Mouse (Mus musculus): ENCODE results near the gene Smpd1. TPM values are rescaled to one million over a fixed set of nuclear protein-coding genes. Genes with fewer than 3 reads are reported as not detected.

The Smpd1 gene
- polyA plus RNA-seq, 1 experiment from 2014 or later = 64.2 TPM

GRCm38 (mm10) chr7:105563367-105563766, 9.2 kb downstream of the Smpd1 start:
- Histone ChIP-seq H3K4me1 (ENCODE audit: control insufficient read depth in 2 of 2, insufficient read depth in 2 of 2, low read length in 2 of 2) (peaks cover 7 to 11% of the 10 kb centered on the region in 2 experiments), H3K27me3 (ENCODE audit: control insufficient read depth, insufficient read depth, low read length) (no peaks in the 10 kb centered on the region), H3K36me3 (ENCODE audit: control insufficient read depth, insufficient read depth, low read length) (peaks cover 56% of the 10 kb centered on the region), H3K27ac (replicated peaks in 1 of 2; ENCODE audit: control insufficient read depth in 1 of 2, insufficient read depth in 1 of 2, low read depth in 2 of 2, low read length in 2 of 2) (no peak overlapping the region), H3K4me3 (ENCODE audit: control insufficient read depth in 1 of 2, insufficient read depth in 1 of 2, low read depth in 1 of 2, low read length in 2 of 2) (no peak overlapping the region), H3K9ac (ENCODE audit: low read length) (no peak overlapping the region), H3K4me2 (ENCODE audit: low read length) (no peak overlapping the region), H3K9me3 (ENCODE audit: control insufficient read depth, low read length) (no peaks in the 10 kb centered on the region)
- ATAC-seq (ENCODE audit: insufficient number of reproducible peaks, insufficient read depth, low FRiP score, low read depth) = no peak
- 82% methylated on average over 3 of the region's 3 CpGs for WGBS

GRCm38 (mm10) chr7:105565071-105565836, 11.1 kb downstream of the Smpd1 start:
- WGBS = 65% methylated on average over 17 of the region's 17 CpGs
- peak; percentile 54; the same call in 1 of the 2 replicates for ATAC-seq (ENCODE audit: insufficient number of reproducible peaks, insufficient read depth, low FRiP score, low read depth)
- no peaks in the 10 kb centered on the region for H3K27me3 ChIP-seq (ENCODE audit: control insufficient read depth, insufficient read depth, low read length)
- no peaks in the 10 kb centered on the region for H3K9me3 ChIP-seq (ENCODE audit: control insufficient read depth, low read length)
- H3K27ac ChIP-seq (replicated peaks in 1 of 2; ENCODE audit: control insufficient read depth in 1 of 2, insufficient read depth in 1 of 2, low read depth in 2 of 2, low read length in 2 of 2) = no peak overlapping the region
- no peak overlapping the region for H3K4me2 ChIP-seq (ENCODE audit: low read length)
- H3K9ac ChIP-seq (ENCODE audit: low read length) = no peak overlapping the region
- no peak overlapping the region for H3K4me3 ChIP-seq (ENCODE audit: control insufficient read depth in 1 of 2, insufficient read depth in 1 of 2, low read depth in 1 of 2, low read length in 2 of 2)
- H3K36me3 ChIP-seq (ENCODE audit: control insufficient read depth, insufficient read depth, low read length) = peaks cover 43% of the 10 kb centered on the region
- H3K4me1 ChIP-seq (ENCODE audit: control insufficient read depth in 2 of 2, insufficient read depth in 2 of 2, low read length in 2 of 2) = peaks cover 16 to 26% of the 10 kb centered on the region in 2 experiments

- no peak overlapping the region for H3K27ac ChIP-seq (replicated peaks in 1 of 2; ENCODE audit: control insufficient read depth in 1 of 2, insufficient read depth in 1 of 2, low read depth in 2 of 2, low read length in 2 of 2)
- H3K4me1 ChIP-seq (ENCODE audit: control insufficient read depth in 2 of 2, insufficient read depth in 2 of 2, low read length in 2 of 2) = peaks cover 22 to 34% of the 10 kb centered on the region in 2 experiments
- no peaks in the 10 kb centered on the region for H3K27me3 ChIP-seq (ENCODE audit: control insufficient read depth, insufficient read depth, low read length)
- H3K4me2 ChIP-seq (ENCODE audit: low read length) = no peak overlapping the region
- WGBS = 36% methylated on average over 7 of the region's 7 CpGs
- no peak for ATAC-seq (ENCODE audit: insufficient number of reproducible peaks, insufficient read depth, low FRiP score, low read depth)
- H3K9ac ChIP-seq (ENCODE audit: low read length) = no peak overlapping the region
- H3K36me3 ChIP-seq (ENCODE audit: control insufficient read depth, insufficient read depth, low read length) = peaks cover 47% of the 10 kb centered on the region
- H3K4me3 ChIP-seq (ENCODE audit: control insufficient read depth in 1 of 2, insufficient read depth in 1 of 2, low read depth in 1 of 2, low read length in 2 of 2) = no peak overlapping the region
- H3K9me3 ChIP-seq (ENCODE audit: control insufficient read depth, low read length) = no peaks in the 10 kb centered on the region
These were observed 14.4 kb downstream of the Smpd1 start for GRCm38 (mm10) chr7:105568583-105568982.

- no peaks in the 10 kb centered on the region for H3K27me3 ChIP-seq (ENCODE audit: control insufficient read depth, insufficient read depth, low read length)
- H3K36me3 ChIP-seq (ENCODE audit: control insufficient read depth, insufficient read depth, low read length) = peaks cover 49% of the 10 kb centered on the region
- H3K27ac ChIP-seq (replicated peaks in 1 of 2; ENCODE audit: control insufficient read depth in 1 of 2, insufficient read depth in 1 of 2, low read depth in 2 of 2, low read length in 2 of 2) = no peak overlapping the region
- 15% methylated on average over 6 of the region's 6 CpGs for WGBS
- no peaks in the 10 kb centered on the region for H3K9me3 ChIP-seq (ENCODE audit: control insufficient read depth, low read length)
- no peak overlapping the region for H3K4me2 ChIP-seq (ENCODE audit: low read length)
- H3K4me1 ChIP-seq (ENCODE audit: control insufficient read depth in 2 of 2, insufficient read depth in 2 of 2, low read length in 2 of 2) = peaks cover 22 to 34% of the 10 kb centered on the region in 2 experiments
- no peak for ATAC-seq (ENCODE audit: insufficient number of reproducible peaks, insufficient read depth, low FRiP score, low read depth)
- H3K9ac ChIP-seq (ENCODE audit: low read length) = no peak overlapping the region
- H3K4me3 ChIP-seq (ENCODE audit: control insufficient read depth in 1 of 2, insufficient read depth in 1 of 2, low read depth in 1 of 2, low read length in 2 of 2) = no peak overlapping the region
These were observed 14.9 kb downstream of the Smpd1 start for GRCm38 (mm10) chr7:105568988-105569471.

GRCm38 (mm10) chr7:105569512-105570496, 15.6 kb downstream of the Smpd1 start:
- H3K27ac ChIP-seq (replicated peaks in 1 of 2; ENCODE audit: control insufficient read depth in 1 of 2, insufficient read depth in 1 of 2, low read depth in 2 of 2, low read length in 2 of 2) = no peak overlapping the region
- H3K27me3 ChIP-seq (ENCODE audit: control insufficient read depth, insufficient read depth, low read length) = no peaks in the 10 kb centered on the region
- no peak overlapping the region for H3K9ac ChIP-seq (ENCODE audit: low read length)
- H3K4me3 ChIP-seq (ENCODE audit: control insufficient read depth in 1 of 2, insufficient read depth in 1 of 2, low read depth in 1 of 2, low read length in 2 of 2) = no peak overlapping the region
- H3K9me3 ChIP-seq (ENCODE audit: control insufficient read depth, low read length) = no peaks in the 10 kb centered on the region
- H3K4me2 ChIP-seq (ENCODE audit: low read length) = no peak overlapping the region
- H3K36me3 ChIP-seq (ENCODE audit: control insufficient read depth, insufficient read depth, low read length) = peaks cover 47% of the 10 kb centered on the region
- H3K4me1 ChIP-seq (ENCODE audit: control insufficient read depth in 2 of 2, insufficient read depth in 2 of 2, low read length in 2 of 2) = peaks cover 22 to 34% of the 10 kb centered on the region in 2 experiments
- 36% methylated on average over 12 of the region's 12 CpGs for WGBS
- ATAC-seq (ENCODE audit: insufficient number of reproducible peaks, insufficient read depth, low FRiP score, low read depth) = no peak

- Histone ChIP-seq H3K27ac (replicated peaks in 1 of 2; ENCODE audit: control insufficient read depth in 1 of 2, insufficient read depth in 1 of 2, low read depth in 2 of 2, low read length in 2 of 2) (no peak overlapping the region), H3K9me3 (ENCODE audit: control insufficient read depth, low read length) (no peaks in the 10 kb centered on the region), H3K4me2 (ENCODE audit: low read length) (no peak overlapping the region), H3K9ac (ENCODE audit: low read length) (no peak overlapping the region), H3K4me1 (ENCODE audit: control insufficient read depth in 2 of 2, insufficient read depth in 2 of 2, low read length in 2 of 2) (peaks cover 16 to 26% of the 10 kb centered on the region in 2 experiments), H3K36me3 (ENCODE audit: control insufficient read depth, insufficient read depth, low read length) (peaks cover 39% of the 10 kb centered on the region), H3K4me3 (ENCODE audit: control insufficient read depth in 1 of 2, insufficient read depth in 1 of 2, low read depth in 1 of 2, low read length in 2 of 2) (no peak overlapping the region), H3K27me3 (ENCODE audit: control insufficient read depth, insufficient read depth, low read length) (no peaks in the 10 kb centered on the region)
- no peak for ATAC-seq (ENCODE audit: insufficient number of reproducible peaks, insufficient read depth, low FRiP score, low read depth)
- WGBS = 71% methylated on average over 4 of the region's 4 CpGs
These were observed 16.6 kb downstream of the Smpd1 start for GRCm38 (mm10) chr7:105570756-105571155.

- H3K36me3 ChIP-seq (ENCODE audit: control insufficient read depth, insufficient read depth, low read length) = peaks cover 24% of the 10 kb centered on the region; the same call in 1 of the 2 replicates
- no peaks in the 10 kb centered on the region for H3K27me3 ChIP-seq (ENCODE audit: control insufficient read depth, insufficient read depth, low read length)
- ATAC-seq (ENCODE audit: insufficient number of reproducible peaks, insufficient read depth, low FRiP score, low read depth) = no peak
- H3K27ac ChIP-seq (replicated peaks in 1 of 2; ENCODE audit: control insufficient read depth in 1 of 2, insufficient read depth in 1 of 2, low read depth in 2 of 2, low read length in 2 of 2) = no peak overlapping the region
- H3K4me3 ChIP-seq (ENCODE audit: control insufficient read depth in 1 of 2, insufficient read depth in 1 of 2, low read depth in 1 of 2, low read length in 2 of 2) = no peak overlapping the region
- H3K4me1 ChIP-seq (ENCODE audit: control insufficient read depth in 2 of 2, insufficient read depth in 2 of 2, low read length in 2 of 2) = peaks cover 16 to 22% of the 10 kb centered on the region in 2 experiments
- no peak overlapping the region for H3K4me2 ChIP-seq (ENCODE audit: low read length)
- H3K9ac ChIP-seq (ENCODE audit: low read length) = no peak overlapping the region
- H3K9me3 ChIP-seq (ENCODE audit: control insufficient read depth, low read length) = no peaks in the 10 kb centered on the region
- 92% methylated on average over 8 of the region's 8 CpGs for WGBS
These were observed 18.8 kb downstream of the Smpd1 start for GRCm38 (mm10) chr7:105572949-105573348.
